Mouse (Mus musculus) cerebellum, postnatal 4 days (tissue): ENCODE measurements at regions not wholly inside any gene's neighbourhood (a gene's known extent, or its start where the extent isn't known, plus 50 kb on each side); places are given as distances from the start of the nearest gene placed in this dataset.

Experiments used
- DNase-seq, 2 experiments: peaks; one replicate each; pipeline ENCODE4 v3.0.0; 2022; ENCODE audit warnings: low spot score in 2 of 2, mixed read lengths in 1 of 2

GRCm38 (mm10) chr11:82668026-82668425, 96.1 kb downstream of the Cct6b start:
- no peak for DNase-seq

GRCm38 (mm10) chr11:82664076-82664475, 100.0 kb downstream of the Cct6b start:
- DNase-seq = no peak

- DNase-seq = no peak
These were observed 102.0 kb downstream of the Cct6b start for GRCm38 (mm10) chr11:82662086-82662485.

GRCm38 (mm10) chr11:82651751-82652150, 112.4 kb downstream of the Cct6b start:
- DNase-seq = no peak

GRCm38 (mm10) chr11:82638513-82638912, 125.6 kb downstream of the Cct6b start:
- no peak for DNase-seq

- no peak for DNase-seq
These were observed 131.9 kb downstream of the Cct6b start for GRCm38 (mm10) chr11:82632191-82632590.

- DNase-seq = no peak
These were observed 132.7 kb downstream of the Cct6b start for GRCm38 (mm10) chr11:82631387-82631786.

- DNase-seq = peak in 1 of 2 experiments; percentile 18
These were observed 137.5 kb downstream of the Cct6b start for GRCm38 (mm10) chr11:82626501-82627111.

- no peak for DNase-seq
These were observed 143.1 kb downstream of the Cct6b start for GRCm38 (mm10) chr11:82621061-82621460.

- no peak for DNase-seq
These were observed 144.7 kb downstream of the Cct6b start for GRCm38 (mm10) chr11:82619418-82619817.

- no peak for DNase-seq
These were observed 145.7 kb downstream of the Cct6b start for GRCm38 (mm10) chr11:82618457-82618856.

- no peak for DNase-seq
These were observed 147.3 kb downstream of the Cct6b start for GRCm38 (mm10) chr11:82616856-82617255.

- no peak for DNase-seq
These were observed 149.8 kb downstream of the Cct6b start for GRCm38 (mm10) chr11:82614356-82614755.

- DNase-seq = peak in 1 of 2 experiments; percentile 60
These were observed 150.6 kb downstream of the Cct6b start for GRCm38 (mm10) chr11:82613503-82613902.

- peak in 1 of 2 experiments; percentile 76 for DNase-seq
These were observed 152.1 kb downstream of the Cct6b start for GRCm38 (mm10) chr11:82612026-82612425.

GRCm38 (mm10) chr11:82608963-82609362, 155.2 kb downstream of the Cct6b start:
- no peak for DNase-seq

GRCm38 (mm10) chr11:82607661-82608060, 156.5 kb downstream of the Cct6b start:
- DNase-seq = no peak

GRCm38 (mm10) chr11:82604251-82604835, 159.8 kb downstream of the Cct6b start:
- DNase-seq = no peak

- DNase-seq = no peak
These were observed 161.3 kb downstream of the Cct6b start for GRCm38 (mm10) chr11:82602818-82603217.

- DNase-seq = no peak
These were observed 161.9 kb downstream of the Cct6b start for GRCm38 (mm10) chr11:82602250-82602649.

- DNase-seq = no peak
These were observed 164.0 kb downstream of the Cct6b start for GRCm38 (mm10) chr11:82600151-82600550.

- DNase-seq = no peak
These were observed 166.4 kb downstream of the Cct6b start for GRCm38 (mm10) chr11:82597757-82598156.

GRCm38 (mm10) chr11:82596801-82597200, 167.3 kb downstream of the Cct6b start:
- no peak for DNase-seq

GRCm38 (mm10) chr11:82589761-82590160, 174.4 kb downstream of the Cct6b start:
- DNase-seq = no peak
